Mouse (Mus musculus) midbrain, embryonic 16.5 days (tissue): ENCODE results near the gene Fbxl13. TPM values are rescaled to one million over a fixed set of nuclear protein-coding genes. Genes with fewer than 3 reads are reported as not detected.

ENCODE experiments used
- ATAC-seq: fragments of 200-750 bp; cut with Nextera tagmentation; 2 replicates; pipeline ENCODE4 v1.8.0; 2017; ENCODE audit warnings: moderate TSS enrichment
- H3K27ac ChIP-seq: fragments of 300-500 bp; sonication (generic); 2 replicates; pipeline ENCODE4 v1.5.1; 2014; ENCODE audit warnings: mild to moderate bottlenecking, low read length, mixed read lengths
- H3K27me3 ChIP-seq: fragments of 300-500 bp; sonication (generic); 2 replicates; pipeline ENCODE4 v1.6.1; 2014; ENCODE audit warnings: low read depth, low read length, mixed read lengths; ENCODE audit not compliant: control insufficient read depth, insufficient read depth
- H3K36me3 ChIP-seq: fragments of 300-500 bp; sonication (generic); 2 replicates; pipeline ENCODE4 v1.6.1; 2014; ENCODE audit warnings: mild to moderate bottlenecking, low read length, moderate library complexity, mixed read lengths; ENCODE audit not compliant: control insufficient read depth, insufficient read depth
- H3K4me1 ChIP-seq: fragments of 300-500 bp; sonication (generic); 2 replicates; pipeline ENCODE4 v1.6.1; 2014; ENCODE audit warnings: mild to moderate bottlenecking, low read length, mixed read lengths; ENCODE audit not compliant: control insufficient read depth, insufficient read depth
- H3K4me2 ChIP-seq: fragments of 300-500 bp; sonication (generic); 2 replicates; pipeline ENCODE4 v1.6.1; 2014; ENCODE audit warnings: mild to moderate bottlenecking, low read length, mixed read lengths
- H3K4me3 ChIP-seq: fragments of 300-500 bp; sonication (generic); 2 replicates; pipeline ENCODE4 v1.5.1; 2014; ENCODE audit warnings: low read depth, mild to moderate bottlenecking, low read length, moderate library complexity, mixed read lengths
- H3K9ac ChIP-seq: fragments of 300-500 bp; sonication (generic); 2 replicates; pipeline ENCODE4 v1.6.1; 2014; ENCODE audit warnings: low read depth, low read length, mixed read lengths
- H3K9me3 ChIP-seq: fragments of 300-500 bp; sonication (generic); replicated peaks from 2 replicates; pipeline ENCODE4 v1.6.1; 2014; ENCODE audit warnings: mild to moderate bottlenecking, low read length, mixed read lengths; ENCODE audit not compliant: control insufficient read depth, poor library complexity, severe bottlenecking
- WGBS: fragments of 180-500 bp; shearing (Covaris S2); extraction: QIAGEN DNeasy Blood & Tissue Kit; methylation state at CpG from one replicate; pipeline ENCODE4 v1.1.7; 2014; 5-methylcytosine and 5-hydroxymethylcytosine counted together
- polyA plus RNA-seq: library from polyadenylated mRNA; unstranded; fragments of >200 nt; fragmentation: Nextera tagmentation; extraction: Ambion mirVana; gene quantifications from 2 replicates; pipeline ENCODE4 v1.2.1, GENCODE M21; 2015

Gene Fbxl13
- polyA plus RNA-seq, 1 experiment from 2014 or later, result 0.25 TPM

DNA sequence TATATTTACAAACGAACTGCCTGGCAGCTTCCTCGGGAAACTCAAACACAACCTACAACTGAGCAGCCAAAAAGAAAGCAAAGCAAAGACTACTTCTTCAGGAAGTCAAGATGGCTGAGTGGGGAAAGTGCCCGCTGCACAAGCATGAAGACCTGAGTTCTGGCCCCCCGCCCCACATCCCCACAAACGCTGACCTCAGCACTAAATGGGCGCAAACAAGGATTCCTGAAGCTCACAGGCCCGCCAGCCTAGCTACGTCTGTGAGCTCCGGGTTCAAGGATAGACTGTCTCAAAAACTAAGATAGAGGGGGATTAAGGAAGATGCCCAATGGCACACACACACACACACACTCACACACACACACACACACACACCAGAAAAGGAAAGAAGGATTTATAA lies 32.9 kb upstream of the Fbxl13 start:
- WGBS, result 98% methylated on average over 9 of the region's 9 CpGs
- no peak overlapping the region for H3K27ac ChIP-seq

DNA sequence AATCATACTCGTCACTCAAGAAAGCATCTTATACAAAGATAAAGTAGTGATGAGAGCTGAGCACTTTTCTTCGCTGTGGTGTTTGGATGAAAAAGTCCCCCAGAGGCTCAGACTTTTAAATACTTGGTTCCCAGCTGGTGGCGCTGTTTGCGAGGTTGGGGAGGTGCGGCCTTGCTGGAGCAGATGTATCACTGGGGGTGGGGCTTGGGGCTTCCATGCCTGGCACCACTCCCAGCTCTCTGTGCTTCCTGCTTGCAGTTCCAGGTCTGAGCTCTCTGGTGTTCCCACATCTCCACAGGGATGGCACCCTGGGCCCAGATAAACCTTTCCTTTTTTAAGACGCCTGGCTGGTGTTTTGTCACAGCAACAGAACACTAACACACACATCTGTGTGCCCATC lies 32.5 kb upstream of the Fbxl13 start:
- no peak overlapping the region for H3K4me2 ChIP-seq
- 94% methylated on average over 6 of the region's 6 CpGs for WGBS
- ATAC-seq, result no peak

More for the DNA sequence above, 32.9 kb upstream of the Fbxl13 start:
- Histone ChIP-seq H3K4me3 (no peak overlapping the region), H3K36me3 (peaks cover 5% of the 10 kb centered on the region; the same call in 1 of the 2 replicates), H3K9ac (no peak overlapping the region), H3K9me3 (no peaks in the 10 kb centered on the region), H3K27me3 (no peaks in the 10 kb centered on the region), H3K4me2 (no peak overlapping the region), H3K4me1 (no peaks in the 10 kb centered on the region)
- ATAC-seq, result no peak

DNA sequence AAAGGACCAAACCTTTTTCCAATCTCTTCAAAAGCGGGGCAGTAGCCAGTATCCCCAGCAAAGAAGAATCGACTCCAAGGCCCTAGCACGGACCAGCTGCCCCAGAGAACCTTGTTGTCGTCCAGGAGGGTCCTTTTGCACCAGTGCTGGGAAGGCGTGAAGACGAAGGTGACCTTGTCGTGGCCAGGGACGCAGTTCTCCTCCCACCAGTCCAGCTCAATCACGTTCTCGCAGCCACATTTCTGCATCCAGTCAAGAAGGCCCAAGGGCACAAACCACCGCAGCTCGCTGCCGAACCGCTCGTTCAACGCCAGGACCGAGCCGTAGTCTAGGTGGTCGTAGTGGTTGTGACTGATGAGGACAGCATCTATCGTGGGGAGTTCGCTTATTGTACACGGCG lies 30.1 kb upstream of the Fbxl13 start:
- H3K27ac ChIP-seq, result no peak overlapping the region
- no peak overlapping the region for H3K4me3 ChIP-seq
- WGBS, result 95% methylated on average over 23 of the region's 23 CpGs
- ATAC-seq, result no peak
- no peaks in the 10 kb centered on the region for H3K4me1 ChIP-seq
- no peaks in the 10 kb centered on the region for H3K27me3 ChIP-seq
- H3K4me2 ChIP-seq, result no peak overlapping the region
- no peak overlapping the region for H3K9ac ChIP-seq
- H3K9me3 ChIP-seq, result no peaks in the 10 kb centered on the region
- H3K36me3 ChIP-seq, result peaks cover 5% of the 10 kb centered on the region; the same call in 1 of the 2 replicates

More for the DNA sequence above, 32.5 kb upstream of the Fbxl13 start:
- Histone ChIP-seq H3K9me3 (no peaks in the 10 kb centered on the region), H3K4me1 (no peaks in the 10 kb centered on the region), H3K27me3 (no peaks in the 10 kb centered on the region), H3K4me3 (no peak overlapping the region), H3K27ac (no peak overlapping the region), H3K9ac (no peak overlapping the region), H3K36me3 (peaks cover 5% of the 10 kb centered on the region; the same call in 1 of the 2 replicates)

DNA sequence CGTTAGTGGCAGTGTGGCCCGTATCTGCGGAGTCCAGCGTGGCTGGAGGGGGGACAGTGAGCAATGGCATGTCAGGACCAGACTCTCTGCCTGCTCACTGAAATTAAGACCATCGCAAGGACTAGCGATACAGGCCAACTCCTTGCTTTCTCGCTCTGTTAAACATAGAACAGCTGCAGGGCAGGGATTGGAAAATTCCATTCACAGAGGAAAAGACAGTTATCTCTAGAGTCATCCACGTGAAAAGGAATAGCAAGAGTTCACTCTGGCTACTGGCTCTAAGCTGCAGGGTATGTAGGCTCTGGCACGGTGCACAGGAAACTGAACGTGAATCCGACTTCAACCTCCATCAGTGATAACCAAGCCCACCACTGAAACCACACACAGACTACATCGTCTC lies 29.6 kb upstream of the Fbxl13 start:
- no peak overlapping the region for H3K9ac ChIP-seq
- no peaks in the 10 kb centered on the region for H3K4me1 ChIP-seq

DNA sequence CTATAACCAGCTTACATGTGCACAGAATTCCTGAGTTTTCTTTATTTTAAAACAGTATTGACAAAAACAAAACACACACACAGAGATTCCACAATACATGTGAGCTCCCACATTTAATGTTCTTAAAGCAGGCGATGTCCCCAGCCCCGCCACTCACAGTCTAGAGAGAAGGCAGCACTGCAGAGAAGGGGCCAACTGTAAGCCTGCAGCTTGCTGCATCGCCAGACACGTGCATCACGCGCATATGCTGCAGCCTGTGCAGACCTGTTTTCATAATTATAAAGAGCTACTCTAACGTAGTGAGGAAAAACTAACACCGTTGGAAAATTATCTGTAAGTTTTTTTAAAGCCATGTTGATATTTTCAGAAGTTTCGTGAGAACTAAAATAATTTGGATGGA lies 28.3 kb upstream of the Fbxl13 start:
- H3K27ac ChIP-seq, result no peak overlapping the region
- 86% methylated on average over 9 of the region's 9 CpGs for WGBS
- no peak overlapping the region for H3K4me3 ChIP-seq

More for the DNA sequence above, 29.6 kb upstream of the Fbxl13 start:
- ATAC-seq, result no peak
- Histone ChIP-seq H3K4me3 (no peak overlapping the region), H3K27ac (no peak overlapping the region), H3K9me3 (no peaks in the 10 kb centered on the region), H3K4me2 (no peak overlapping the region), H3K27me3 (no peaks in the 10 kb centered on the region), H3K36me3 (peaks cover 5% of the 10 kb centered on the region; the same call in 1 of the 2 replicates)
- 79% methylated on average over 12 of the region's 12 CpGs for WGBS

DNA sequence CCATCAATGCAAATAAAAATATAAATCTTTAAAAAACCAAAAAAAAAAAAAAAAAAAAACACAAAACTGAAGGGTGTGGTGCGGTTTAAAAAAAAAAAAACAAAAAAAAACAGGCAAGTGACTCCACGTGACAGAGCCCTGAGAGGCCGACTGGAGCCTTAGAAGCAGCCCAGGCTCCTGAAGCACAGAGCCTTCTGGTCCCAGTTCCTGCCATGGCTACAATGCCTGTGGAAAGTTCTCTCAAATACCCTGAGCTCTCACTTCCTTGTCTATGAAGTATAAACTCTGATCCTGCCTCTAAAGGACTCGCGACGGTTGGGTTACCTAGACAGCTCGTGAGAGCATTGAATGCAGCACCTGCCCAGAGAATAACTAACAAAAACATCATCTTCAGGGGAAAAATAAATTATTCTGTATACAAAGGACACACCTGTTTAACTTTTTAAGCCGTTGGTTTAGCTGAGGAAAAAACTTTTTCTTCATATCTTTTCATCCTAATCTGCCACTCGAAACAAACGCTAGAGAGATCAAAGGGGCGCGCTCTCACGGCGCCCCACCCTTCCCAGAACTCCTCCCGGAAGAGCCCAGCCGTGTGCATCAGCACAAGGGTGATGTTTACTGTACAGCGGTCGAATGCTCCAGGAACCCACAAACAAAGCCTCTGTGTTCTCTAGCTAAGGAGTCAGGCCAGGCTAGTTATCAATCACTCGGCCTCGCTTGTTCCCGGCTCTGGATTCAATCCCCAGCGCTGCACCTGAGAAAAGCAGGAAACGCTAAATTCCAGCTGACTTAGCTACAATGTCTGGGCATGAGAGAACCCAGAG lies 27.6 kb upstream of the Fbxl13 start:
- H3K4me1 ChIP-seq, result no peaks in the 10 kb centered on the region
- H3K27ac ChIP-seq, result no peak overlapping the region
- peak overlapping the region; percentile 30 for H3K4me2 ChIP-seq
- no peak overlapping the region for H3K4me3 ChIP-seq
- no peak for ATAC-seq
- 60% methylated on average over 23 of the region's 23 CpGs for WGBS
- H3K9me3 ChIP-seq, result no peaks in the 10 kb centered on the region
- no peak overlapping the region for H3K9ac ChIP-seq
- H3K36me3 ChIP-seq, result peaks cover 5% of the 10 kb centered on the region; the same call in 1 of the 2 replicates
- no peaks in the 10 kb centered on the region for H3K27me3 ChIP-seq

More for the DNA sequence above, 28.3 kb upstream of the Fbxl13 start:
- Histone ChIP-seq H3K9me3 (no peaks in the 10 kb centered on the region), H3K4me2 (no peak overlapping the region), H3K27me3 (no peaks in the 10 kb centered on the region), H3K36me3 (peaks cover 5% of the 10 kb centered on the region; the same call in 1 of the 2 replicates), H3K9ac (no peak overlapping the region), H3K4me1 (no peaks in the 10 kb centered on the region)
- no peak for ATAC-seq

DNA sequence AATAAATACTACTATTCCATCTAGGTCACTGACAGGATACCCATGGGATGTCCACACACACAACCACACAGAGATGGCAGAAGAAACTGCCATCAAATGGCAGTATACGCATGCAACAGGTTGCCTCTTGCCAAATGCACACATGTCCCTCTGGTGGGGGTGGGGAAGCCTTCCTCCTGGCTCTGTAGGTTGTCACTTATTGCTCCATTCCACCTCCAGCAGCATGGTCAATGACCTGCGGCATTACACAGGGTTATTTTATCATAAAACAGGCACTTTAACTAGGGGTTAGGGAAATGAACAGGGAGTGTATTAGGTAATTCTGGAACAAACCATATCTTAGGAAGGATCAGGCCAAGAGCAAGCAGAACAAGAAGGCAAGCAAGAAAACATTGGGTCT lies 23.9 kb upstream of the Fbxl13 start:
- 91% methylated on average over 2 of the region's 2 CpGs for WGBS
- H3K9me3 ChIP-seq, result no peaks in the 10 kb centered on the region
- H3K36me3 ChIP-seq, result no peaks in the 10 kb centered on the region

DNA sequence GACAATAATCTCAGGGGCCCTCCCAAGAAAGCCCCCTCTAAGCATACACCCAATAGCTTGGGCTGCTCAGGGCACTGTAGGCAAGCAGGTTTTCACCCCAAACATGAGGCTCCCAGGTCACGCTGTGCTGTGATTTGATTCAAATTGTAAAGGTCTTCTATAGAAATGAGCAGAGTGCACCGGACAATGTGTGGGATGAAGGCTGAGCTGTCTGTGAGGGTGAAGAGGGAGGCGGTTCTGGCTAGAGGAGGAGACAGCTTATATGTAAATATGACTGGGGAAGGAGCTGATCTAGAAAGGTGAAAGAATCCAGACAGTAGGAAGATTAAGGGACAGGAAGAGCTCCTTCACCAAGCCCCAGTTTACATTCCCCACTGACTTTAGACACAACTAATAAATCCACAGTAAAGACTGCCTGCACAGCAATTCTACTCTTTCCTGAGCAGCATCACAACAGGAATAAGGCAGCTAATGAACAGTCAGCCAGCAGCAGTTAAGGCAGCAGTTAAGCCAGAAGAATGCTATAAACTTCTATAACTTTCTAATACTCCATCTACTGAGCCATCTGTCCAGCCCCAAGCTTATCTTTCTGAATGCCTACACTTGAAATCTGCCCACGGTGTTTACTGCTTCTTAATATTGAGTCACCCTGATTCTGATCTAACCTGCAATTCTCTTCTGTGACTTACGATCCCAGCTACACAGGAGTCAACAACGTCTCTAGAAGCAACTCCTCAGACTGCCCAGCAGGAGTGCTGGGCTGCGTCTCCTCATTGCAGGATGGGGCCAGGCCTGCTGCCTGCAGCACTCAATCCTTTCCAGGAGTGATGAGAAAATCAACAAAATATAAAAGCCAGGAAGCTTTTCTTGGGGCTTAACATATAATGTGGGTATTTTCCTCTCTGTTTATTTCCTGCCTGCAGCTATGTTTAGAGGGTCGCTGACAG lies 22.0 kb upstream of the Fbxl13 start:
- 53% methylated on average over 8 of the region's 8 CpGs for WGBS
- ATAC-seq, result no peak
- Histone ChIP-seq H3K27me3 (no peaks in the 10 kb centered on the region), H3K4me1 (no peaks in the 10 kb centered on the region), H3K9me3 (no peaks in the 10 kb centered on the region), H3K27ac (no peak overlapping the region), H3K4me3 (no peak overlapping the region), H3K36me3 (peaks cover 5% of the 10 kb centered on the region), H3K4me2 (no peak overlapping the region), H3K9ac (no peak overlapping the region)

More for the DNA sequence above, 23.9 kb upstream of the Fbxl13 start:
- Histone ChIP-seq H3K27ac (no peak overlapping the region), H3K4me3 (no peak overlapping the region), H3K4me2 (no peak overlapping the region), H3K27me3 (no peaks in the 10 kb centered on the region), H3K4me1 (no peaks in the 10 kb centered on the region), H3K9ac (no peak overlapping the region)
- no peak for ATAC-seq
